Mouse (Mus musculus): ENCODE data around the gene Insig2. TPM values are rescaled to one million over a fixed set of nuclear protein-coding genes. Genes with fewer than 3 reads are reported as not detected.

Insig2 gene
- polyA plus RNA-seq, 1 experiment from 2014 or later, result 35.7 TPM

- Histone ChIP-seq H3K9ac (no peak overlapping the region), H3K4me3 (replicated peaks) (no peak overlapping the region), H3K27ac (no peak overlapping the region), H3K4me1 (no peaks in the 10 kb centered on the region), H3K4me2 (no peak overlapping the region), H3K27me3 (no peaks in the 10 kb centered on the region), H3K36me3 (no peaks in the 10 kb centered on the region), H3K9me3 (replicated peaks) (no peaks in the 10 kb centered on the region)
- 72% methylated on average over 9 of the region's 9 CpGs for WGBS
- no peak for ATAC-seq (replicated peaks; ENCODE audit: low FRiP score)
Measured at GRCm38 (mm10) chr1:121260171-121260741, 72.1 kb downstream of the Insig2 start.

Other genes starting within 250 kb of the Insig2 start
- gene Ccdc93, start 98.5 kb upstream of the Insig2 start, polyA plus RNA-seq (2015; fragmentation: Nextera tagmentation; extraction: Ambion mirVana), result 10.7 and 11.3 TPM in 2 replicates
- 0.68 and 0.87 TPM in 2 replicates for gene Htr5b, start 195.9 kb upstream of the Insig2 start, polyA plus RNA-seq (2015; fragmentation: Nextera tagmentation; extraction: Ambion mirVana)
- 76.9 and 82.1 TPM in 2 replicates for gene Ddx18, start 235.4 kb upstream of the Insig2 start, polyA plus RNA-seq (2015; fragmentation: Nextera tagmentation; extraction: Ambion mirVana)